ENCODE assay signal across 8 mouse cellular contexts in genomic region chr16:9509666-9510065, GRCm38 (mm10).
"Had no signal": no experiment of that assay in that cellular context is flagged by ENCODE, and none has a peak within 500 bp of the region (broad histone marks: within the 10 kb centered on the region; RNA-seq: fewer than 3 reads in every experiment).

No protein-coding gene starts in this region.

- ATAC-seq: liver, embryonic 12.5 days; midbrain, embryonic 16.5 days had no signal

- DNase-seq: kidney, adult 9 months; kidney, postnatal 36 days; layer of hippocampus, adult 9-11 months; lung, postnatal 14 days; right cerebral cortex, postnatal 14 days; thymus, postnatal 4 days had no signal
